Mouse (Mus musculus) liver, postnatal 0 days (tissue): ENCODE results near the gene Ppp1r12a.

Experiments used
- CTCF ChIP-seq: sonication (generic); IDR thresholded peaks from 2 replicates; pipeline ENCODE4 v1.5.1; 2016; ENCODE audit warnings: antibody characterized with exemption, low read depth
- EP300 ChIP-seq: IDR thresholded peaks from 2 replicates; pipeline ENCODE4 v1.6.1; 2016; ENCODE audit warnings: antibody characterized with exemption, low read depth, mild to moderate bottlenecking

GRCm38 (mm10) chr10:108124934-108125599 lies 36.9 kb upstream of the Ppp1r12a start:
- TF ChIP-seq CTCF (no peak), EP300 (no peak)
